In the genomic region with DNA sequence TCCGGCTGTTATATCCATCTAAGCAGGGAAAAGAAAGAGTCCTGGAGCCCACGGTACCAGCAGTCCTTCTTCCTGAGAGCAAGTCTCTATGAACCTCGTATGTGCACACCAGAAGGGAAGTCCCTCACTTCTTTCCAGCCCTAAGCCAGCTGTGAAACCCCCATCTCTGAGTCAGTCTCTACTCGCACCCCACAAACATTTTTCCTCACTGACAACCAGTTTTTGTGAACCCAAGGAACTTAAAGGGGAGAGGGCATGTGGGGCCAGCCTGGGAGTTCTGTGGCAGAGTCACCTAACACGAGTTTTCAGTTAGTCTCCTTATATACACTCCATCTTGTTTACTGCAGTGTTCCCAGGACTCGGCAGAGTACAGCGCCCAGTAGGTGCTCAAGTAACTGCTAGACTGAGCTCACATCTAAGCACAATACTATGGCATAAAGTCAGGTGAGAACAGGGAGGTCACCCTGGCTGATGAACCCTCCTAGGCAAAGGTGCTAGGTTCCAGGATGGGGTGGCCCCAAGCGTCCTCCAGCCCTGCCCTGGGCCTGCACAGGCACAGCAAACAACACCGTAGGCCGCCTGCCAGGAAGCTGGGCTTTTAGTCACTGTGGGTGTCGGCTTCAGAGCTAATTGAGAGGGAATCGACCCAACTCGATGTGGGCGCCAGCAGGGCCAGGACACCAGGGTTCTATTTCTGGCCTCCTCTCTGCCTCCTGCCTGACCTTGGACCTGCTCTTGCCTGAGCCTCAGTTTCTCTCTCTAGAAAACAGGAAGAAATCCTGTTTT, we compare ENCODE assay signal across 10 mouse cellular contexts. TPM values are rescaled to one million over a fixed set of nuclear protein-coding genes. Genes with fewer than 3 reads are reported as not detected.
DNase-seq lines count a peak whose midpoint lies in the region; ATAC-seq and TF ChIP-seq lines count a peak whose summit lies in the region.
"Had no signal": no experiment of that assay in that cellular context is flagged by ENCODE, and none has a peak within 500 bp of the region (broad histone marks: within the 10 kb centered on the region; RNA-seq: fewer than 3 reads in every experiment).

No protein-coding gene starts in this region.

- no peaks in the 10 kb centered on the region for H3K9me3 ChIP-seq in forebrain, embryonic 10.5 days
- no peaks in the 10 kb centered on the region for H3K9me3 ChIP-seq in forebrain, postnatal 0 days (ENCODE audit: low read length)
- no peaks in the 10 kb centered on the region for H3K9me3 ChIP-seq in limb, embryonic 11.5 days (ENCODE audit: control insufficient read depth, low read length)

- no peak overlapping the region for H3K4me3 ChIP-seq in forebrain, embryonic 10.5 days
- H3K4me3 ChIP-seq in forebrain, postnatal 0 days (ENCODE audit: low read depth, low read length), result no peak overlapping the region
- no peak overlapping the region for H3K4me3 ChIP-seq in limb, embryonic 11.5 days (ENCODE audit: low read depth, low read length)

- no peak for TF ChIP-seq CTCF in forebrain, postnatal 0 days (IDR thresholded peaks at IDR 0.05; ENCODE audit: low read depth)

- no peak overlapping the region for H3K4me2 ChIP-seq in forebrain, postnatal 0 days (ENCODE audit: low read depth)
- H3K4me2 ChIP-seq in limb, embryonic 11.5 days (ENCODE audit: low read depth, severe bottlenecking), result 0 out of 2 replicates have a peak overlapping the region, but pooled peaks have one; percentile 15

- ATAC-seq in forebrain, postnatal 0 days, result no peak
- no peak for ATAC-seq in limb, embryonic 11.5 days (ENCODE audit: insufficient number of reproducible peaks, low FRiP score, low TSS enrichment, low read depth)
- no peak for ATAC-seq in megakaryocyte-erythroid progenitor cell, adult 5-6 weeks (replicated peaks; ENCODE audit: low FRiP score, low TSS enrichment, poor library complexity, severe bottlenecking)
- ATAC-seq in granulocyte monocyte progenitor cell, adult 5-6 weeks (replicated peaks; ENCODE audit: poor library complexity, severe bottlenecking), result no peak

- H3K9ac ChIP-seq in forebrain, postnatal 0 days, result no peak overlapping the region
- H3K9ac ChIP-seq in limb, embryonic 11.5 days (ENCODE audit: low read length), result no peak overlapping the region

- H3K36me3 ChIP-seq in forebrain, embryonic 10.5 days (replicated peaks), result peaks cover 55% of the 10 kb centered on the region
- H3K36me3 ChIP-seq in forebrain, postnatal 0 days (ENCODE audit: insufficient read depth), result peaks cover 21% of the 10 kb centered on the region; the same call in 1 of the 2 replicates
- H3K36me3 ChIP-seq in limb, embryonic 11.5 days (ENCODE audit: control insufficient read depth, insufficient read depth, low read length), result peaks cover 9% of the 10 kb centered on the region

- peaks cover 100% of the 10 kb centered on the region for H3K4me1 ChIP-seq in forebrain, embryonic 10.5 days
- peaks cover 38% of the 10 kb centered on the region for H3K4me1 ChIP-seq in forebrain, postnatal 0 days (ENCODE audit: insufficient read depth)
- H3K4me1 ChIP-seq in limb, embryonic 11.5 days (ENCODE audit: control insufficient read depth, insufficient read depth, low read length), result peaks cover 86% of the 10 kb centered on the region

- H3K27me3 ChIP-seq in forebrain, embryonic 10.5 days (ENCODE audit: poor library complexity, severe bottlenecking), result peaks cover 43% of the 10 kb centered on the region
- no peaks in the 10 kb centered on the region for H3K27me3 ChIP-seq in forebrain, postnatal 0 days (ENCODE audit: insufficient read depth, low read length)
- H3K27me3 ChIP-seq in limb, embryonic 11.5 days (ENCODE audit: control insufficient read depth, insufficient read depth, low read length), result no peaks in the 10 kb centered on the region

- DNase-seq in forebrain, embryonic 10.5 days (ENCODE audit: extremely low spot score, low spot score), result no peak
- DNase-seq in forebrain, postnatal 0 days, result no peak
- peak; percentile 49 for DNase-seq in right cerebral cortex, postnatal 4 days
- no peak for DNase-seq in right cerebral cortex, postnatal 14 days
- DNase-seq in limb, embryonic 11.5 days (ENCODE audit: low spot score), result no peak
- no peak for DNase-seq in ovary, adult 18-20 months (ENCODE audit: low spot score)
- DNase-seq: right cerebral cortex, postnatal 25 days had no signal

- WGBS in forebrain, embryonic 10.5 days, result 73% methylated on average over 14 of the region's 14 CpGs
- WGBS in forebrain, postnatal 0 days, result 57% methylated on average over 14 of the region's 14 CpGs
- 49% methylated on average over 14 of the region's 14 CpGs for WGBS in limb, embryonic 11.5 days

- H3K27ac ChIP-seq in forebrain, embryonic 10.5 days, result peak overlapping the region; percentile 15; the same call in 1 of the 2 replicates
- H3K27ac ChIP-seq in forebrain, postnatal 0 days (ENCODE audit: low read depth, low read length), result no peak overlapping the region
- H3K27ac ChIP-seq in limb, embryonic 11.5 days (replicated peaks; ENCODE audit: low read depth, low read length), result peak overlapping the region; percentile 8; the same call in 1 of the 2 replicates

RNA-seq across cellular contexts. Expression of a gene that starts 6.7 kb away (rescaled TPM):
- 10.0 and 11.2 TPM in 2 replicates for polyA plus RNA-seq in forebrain, embryonic 10.5 days (2016; fragmentation: Nextera tagmentation; extraction: Ambion mirVana)
- total RNA-seq in forebrain, postnatal 0 days (2014; rRNA removed), result 56.6 and 61.4 TPM in 2 replicates
- 7.1 and 7.8 TPM in 2 replicates for polyA plus RNA-seq in forebrain, postnatal 0 days (2015; fragmentation: Nextera tagmentation; extraction: Ambion mirVana)
- 27.4 and 32.5 TPM in 2 replicates for polyA plus RNA-seq in limb, embryonic 11.5 days (2014; fragmentation: Nextera tagmentation; extraction: Ambion mirVana)
- total RNA-seq in megakaryocyte-erythroid progenitor cell, adult 5-6 weeks (2014; fragmentation: Nextera tagmentation), result 0.94 TPM in 1 of 2 replicates, not detected in the other
- not detected in 2 replicates for total RNA-seq in megakaryocyte-erythroid progenitor cell, adult 5-6 weeks (2017)
- total RNA-seq in granulocyte monocyte progenitor cell, adult 5-6 weeks (2014; fragmentation: Nextera tagmentation), result 2.6 TPM in 1 of 2 replicates, not detected in the other
- total RNA-seq in granulocyte monocyte progenitor cell, adult 5-6 weeks (2017), result not detected in 2 replicates

RNA-seq across cellular contexts. Expression of a gene that starts 24.0 kb away (rescaled TPM):
- polyA plus RNA-seq in forebrain, embryonic 10.5 days (2016; fragmentation: Nextera tagmentation; extraction: Ambion mirVana), result 3.9 and 4.1 TPM in 2 replicates
- 0.24 TPM in 1 of 2 replicates, not detected in the other for total RNA-seq in forebrain, postnatal 0 days (2014; rRNA removed)
- 0.73 and 1.8 TPM in 2 replicates for polyA plus RNA-seq in forebrain, postnatal 0 days (2015; fragmentation: Nextera tagmentation; extraction: Ambion mirVana)
- polyA plus RNA-seq in limb, embryonic 11.5 days (2014; fragmentation: Nextera tagmentation; extraction: Ambion mirVana), result 1.7 and 1.8 TPM in 2 replicates
- total RNA-seq in megakaryocyte-erythroid progenitor cell, adult 5-6 weeks (2014; fragmentation: Nextera tagmentation), result not detected in 2 replicates
- 5.3 TPM in 1 of 2 replicates, not detected in the other for total RNA-seq in megakaryocyte-erythroid progenitor cell, adult 5-6 weeks (2017)
- total RNA-seq in granulocyte monocyte progenitor cell, adult 5-6 weeks (2014; fragmentation: Nextera tagmentation), result not detected in 2 replicates
- not detected in 2 replicates for total RNA-seq in granulocyte monocyte progenitor cell, adult 5-6 weeks (2017)
- total RNA-seq: heart, postnatal 10 days had no signal

RNA-seq across cellular contexts. Expression of a gene that starts 34.2 kb away (rescaled TPM):
- polyA plus RNA-seq in forebrain, embryonic 10.5 days (2016; fragmentation: Nextera tagmentation; extraction: Ambion mirVana), result 8.8 and 9.0 TPM in 2 replicates
- 43.5 and 60.9 TPM in 2 replicates for total RNA-seq in forebrain, postnatal 0 days (2014; rRNA removed)
- polyA plus RNA-seq in forebrain, postnatal 0 days (2015; fragmentation: Nextera tagmentation; extraction: Ambion mirVana), result 38.7 and 39.8 TPM in 2 replicates
- 3.4 and 4.1 TPM in 2 replicates for polyA plus RNA-seq in limb, embryonic 11.5 days (2014; fragmentation: Nextera tagmentation; extraction: Ambion mirVana)
- total RNA-seq in megakaryocyte-erythroid progenitor cell, adult 5-6 weeks (2014; fragmentation: Nextera tagmentation), result not detected in 2 replicates
- not detected in 2 replicates for total RNA-seq in megakaryocyte-erythroid progenitor cell, adult 5-6 weeks (2017)
- total RNA-seq in granulocyte monocyte progenitor cell, adult 5-6 weeks (2014; fragmentation: Nextera tagmentation), result not detected in 2 replicates
- not detected in 2 replicates for total RNA-seq in granulocyte monocyte progenitor cell, adult 5-6 weeks (2017)

Comparison
In these comparisons a context has a peak if more than half of its experiments do, and no peak if none do; other contexts are left out.
1. RNA of a gene that starts 6.7 kb away (total RNA-seq): 56.6 to 61.4 TPM in forebrain, postnatal 0 days; 0.94 TPM in megakaryocyte-erythroid progenitor cell, adult 5-6 weeks and 2.6 TPM in granulocyte monocyte progenitor cell, adult 5-6 weeks; every median in the first group is over 10 times any median in the second.
2. RNA of a gene that starts 34.2 kb away (total RNA-seq): 43.5 to 60.9 TPM in forebrain, postnatal 0 days; not detected in megakaryocyte-erythroid progenitor cell, adult 5-6 weeks and not detected in granulocyte monocyte progenitor cell, adult 5-6 weeks; every median in the first group is over 10 times any median in the second.